Mouse (Mus musculus) midbrain, embryonic 16.5 days (tissue): ENCODE data around the gene Gse1. TPM values are rescaled to one million over a fixed set of nuclear protein-coding genes. Genes with fewer than 3 reads are reported as not detected.
A peak's percentile ranks its signal among the peaks of the same experiment; 100 is the strongest.

Experiments used
- ATAC-seq: fragments of 200-750 bp; cut with Nextera tagmentation; 2 replicates; pipeline ENCODE4 v1.8.0; 2017; ENCODE audit warnings: moderate TSS enrichment
- H3K27ac ChIP-seq: fragments of 300-500 bp; sonication (generic); 2 replicates; pipeline ENCODE4 v1.5.1; 2014; ENCODE audit warnings: mild to moderate bottlenecking, low read length, mixed read lengths
- H3K27me3 ChIP-seq: fragments of 300-500 bp; sonication (generic); 2 replicates; pipeline ENCODE4 v1.6.1; 2014; ENCODE audit warnings: low read depth, low read length, mixed read lengths; ENCODE audit not compliant: control insufficient read depth, insufficient read depth
- H3K36me3 ChIP-seq: fragments of 300-500 bp; sonication (generic); 2 replicates; pipeline ENCODE4 v1.6.1; 2014; ENCODE audit warnings: mild to moderate bottlenecking, low read length, moderate library complexity, mixed read lengths; ENCODE audit not compliant: control insufficient read depth, insufficient read depth
- H3K4me1 ChIP-seq: fragments of 300-500 bp; sonication (generic); 2 replicates; pipeline ENCODE4 v1.6.1; 2014; ENCODE audit warnings: mild to moderate bottlenecking, low read length, mixed read lengths; ENCODE audit not compliant: control insufficient read depth, insufficient read depth
- H3K4me2 ChIP-seq: fragments of 300-500 bp; sonication (generic); 2 replicates; pipeline ENCODE4 v1.6.1; 2014; ENCODE audit warnings: mild to moderate bottlenecking, low read length, mixed read lengths
- H3K4me3 ChIP-seq: fragments of 300-500 bp; sonication (generic); 2 replicates; pipeline ENCODE4 v1.5.1; 2014; ENCODE audit warnings: low read depth, mild to moderate bottlenecking, low read length, moderate library complexity, mixed read lengths
- H3K9ac ChIP-seq: fragments of 300-500 bp; sonication (generic); 2 replicates; pipeline ENCODE4 v1.6.1; 2014; ENCODE audit warnings: low read depth, low read length, mixed read lengths
- H3K9me3 ChIP-seq: fragments of 300-500 bp; sonication (generic); replicated peaks from 2 replicates; pipeline ENCODE4 v1.6.1; 2014; ENCODE audit warnings: mild to moderate bottlenecking, low read length, mixed read lengths; ENCODE audit not compliant: control insufficient read depth, poor library complexity, severe bottlenecking
- WGBS: fragments of 180-500 bp; shearing (Covaris S2); extraction: QIAGEN DNeasy Blood & Tissue Kit; methylation state at CpG from one replicate; pipeline ENCODE4 v1.1.7; 2014; 5-methylcytosine and 5-hydroxymethylcytosine counted together
- polyA plus RNA-seq: library from polyadenylated mRNA; unstranded; fragments of >200 nt; fragmentation: Nextera tagmentation; extraction: Ambion mirVana; gene quantifications from 2 replicates; pipeline ENCODE4 v1.2.1, GENCODE M21; 2015

The Gse1 gene
- polyA plus RNA-seq, 1 experiment from 2014 or later = 13.3 TPM

DNA sequence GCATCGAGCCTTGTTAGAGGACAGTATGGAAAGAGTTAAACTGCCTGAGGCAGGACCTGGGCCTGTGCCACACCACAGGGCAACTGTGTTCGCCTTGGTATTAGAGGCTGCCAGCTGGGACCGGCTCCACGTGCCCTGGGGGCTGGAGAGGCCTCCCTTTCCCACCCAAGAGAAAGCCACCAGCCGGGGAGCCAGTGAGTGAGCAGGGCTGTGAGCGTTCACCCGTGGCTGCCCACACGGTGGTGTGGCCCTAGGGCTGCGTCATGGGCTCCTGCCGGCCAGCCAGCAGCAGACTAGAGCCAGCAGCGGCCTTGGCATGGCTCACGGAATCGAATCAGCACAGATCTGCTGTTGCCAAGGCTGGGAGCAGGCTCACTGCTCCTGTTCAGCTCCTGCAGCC is 42.2 kb downstream of the Gse1 start:
- Histone ChIP-seq H3K9me3 (no peaks in the 10 kb centered on the region), H3K4me1 (peaks cover 14% of the 10 kb centered on the region)
- WGBS = 50% methylated on average over 13 of the region's 13 CpGs

GRCm38 (mm10) chr8:120273430-120273829 is 45.2 kb downstream of the Gse1 start:
- Histone ChIP-seq H3K36me3 (no peaks in the 10 kb centered on the region), H3K27me3 (no peaks in the 10 kb centered on the region), H3K4me3 (no peak overlapping the region), H3K4me2 (no peak overlapping the region), H3K27ac (no peak overlapping the region), H3K4me1 (peaks cover 21% of the 10 kb centered on the region), H3K9me3 (no peaks in the 10 kb centered on the region), H3K9ac (no peak overlapping the region)
- ATAC-seq = no peak
- WGBS = 84% methylated on average over 4 of the region's 4 CpGs

More for the DNA sequence above, 42.2 kb downstream of the Gse1 start:
- Histone ChIP-seq H3K27ac (no peak overlapping the region), H3K36me3 (no peaks in the 10 kb centered on the region), H3K4me2 (no peak overlapping the region), H3K9ac (no peak overlapping the region), H3K4me3 (no peak overlapping the region), H3K27me3 (no peaks in the 10 kb centered on the region)
- peak; percentile 26; the same call in 1 of the 2 replicates for ATAC-seq

- 1% methylated on average over 47 of the region's 49 CpGs for WGBS
Observed at GRCm38 (mm10) chr8:120276051-120276890, 48.0 kb downstream of the Gse1 start.

GRCm38 (mm10) chr8:120276891-120277426 is 48.7 kb downstream of the Gse1 start:
- H3K9ac ChIP-seq = peak overlapping the region; percentile 61
- H3K4me3 ChIP-seq = peak overlapping the region; percentile 29
- H3K27ac ChIP-seq = no peak overlapping the region
- H3K4me1 ChIP-seq = peaks cover 19% of the 10 kb centered on the region
- H3K36me3 ChIP-seq = no peaks in the 10 kb centered on the region
- no peaks in the 10 kb centered on the region for H3K9me3 ChIP-seq
- H3K4me2 ChIP-seq = peak overlapping the region; percentile 71
- no peaks in the 10 kb centered on the region for H3K27me3 ChIP-seq
- 12% methylated on average over 16 of the region's 16 CpGs for WGBS
- ATAC-seq = no peak

More at GRCm38 (mm10) chr8:120276051-120276890, 48.0 kb downstream of the Gse1 start:
- Histone ChIP-seq H3K4me3 (peak overlapping the region; percentile 29), H3K27ac (peak overlapping the region; percentile 44; the same call in 1 of the 2 replicates), H3K27me3 (no peaks in the 10 kb centered on the region), H3K36me3 (no peaks in the 10 kb centered on the region), H3K4me1 (peaks cover 15% of the 10 kb centered on the region), H3K4me2 (peak overlapping the region; percentile 71), H3K9ac (peak overlapping the region; percentile 61), H3K9me3 (no peaks in the 10 kb centered on the region)
- ATAC-seq = peak; percentile 19

GRCm38 (mm10) chr8:120278009-120278408 is 49.8 kb downstream of the Gse1 start:
- peaks cover 27% of the 10 kb centered on the region for H3K4me1 ChIP-seq

DNA sequence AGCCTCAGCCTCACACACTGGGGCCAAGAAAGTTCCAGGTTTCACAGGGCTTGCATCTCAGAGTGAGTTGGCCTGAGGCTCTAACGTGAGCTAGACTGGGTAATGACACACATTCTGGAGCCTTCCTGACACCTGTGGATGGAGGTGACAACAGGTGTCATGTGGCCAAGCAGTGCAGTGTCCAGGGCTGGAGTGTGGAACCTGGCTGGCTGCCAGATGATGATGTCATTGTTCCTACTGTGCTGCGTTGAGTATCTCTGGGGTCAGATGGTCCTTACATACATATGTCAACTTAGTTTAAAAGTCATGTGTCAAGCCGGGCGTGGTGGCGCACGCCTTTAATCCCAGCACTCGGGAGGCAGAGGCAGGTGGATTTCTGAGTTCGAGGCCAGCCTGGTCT is 51.2 kb downstream of the Gse1 start:
- Histone ChIP-seq H3K9me3 (no peaks in the 10 kb centered on the region), H3K9ac (no peak overlapping the region), H3K27me3 (no peaks in the 10 kb centered on the region), H3K4me2 (no peak overlapping the region), H3K4me1 (peaks cover 41% of the 10 kb centered on the region), H3K36me3 (no peaks in the 10 kb centered on the region), H3K4me3 (no peak overlapping the region), H3K27ac (no peak overlapping the region)
- WGBS = 87% methylated on average over 8 of the region's 8 CpGs
- ATAC-seq = no peak

More at GRCm38 (mm10) chr8:120278009-120278408, 49.8 kb downstream of the Gse1 start:
- Histone ChIP-seq H3K27me3 (no peaks in the 10 kb centered on the region), H3K36me3 (no peaks in the 10 kb centered on the region), H3K9ac (no peak overlapping the region), H3K9me3 (no peaks in the 10 kb centered on the region), H3K27ac (no peak overlapping the region), H3K4me3 (no peak overlapping the region), H3K4me2 (no peak overlapping the region)
- no peak for ATAC-seq
- WGBS = 77% methylated on average over 14 of the region's 14 CpGs

- WGBS = 16% methylated on average over 4 of the region's 4 CpGs
- no peaks in the 10 kb centered on the region for H3K36me3 ChIP-seq
- peaks cover 50% of the 10 kb centered on the region for H3K4me1 ChIP-seq
- H3K4me2 ChIP-seq = no peak overlapping the region
- no peaks in the 10 kb centered on the region for H3K9me3 ChIP-seq
- 0 out of 2 replicates have a peak overlapping the region, but pooled peaks have one; percentile 14 for H3K27ac ChIP-seq
- H3K9ac ChIP-seq = no peak overlapping the region
- no peak overlapping the region for H3K4me3 ChIP-seq
- H3K27me3 ChIP-seq = no peaks in the 10 kb centered on the region
- ATAC-seq = peak; percentile 63; the same call in 1 of the 2 replicates
Observed at GRCm38 (mm10) chr8:120281487-120281886, 53.2 kb downstream of the Gse1 start.

- no peaks in the 10 kb centered on the region for H3K27me3 ChIP-seq
- H3K4me2 ChIP-seq = no peak overlapping the region
- H3K27ac ChIP-seq = no peak overlapping the region
- H3K36me3 ChIP-seq = no peaks in the 10 kb centered on the region
- peak overlapping the region; percentile 43; the same call in 1 of the 2 replicates for H3K9ac ChIP-seq
- ATAC-seq = no peak
- no peak overlapping the region for H3K4me3 ChIP-seq
- 49% methylated on average over 5 of the region's 5 CpGs for WGBS
- peaks cover 44% of the 10 kb centered on the region for H3K4me1 ChIP-seq
- H3K9me3 ChIP-seq = no peaks in the 10 kb centered on the region
Observed at GRCm38 (mm10) chr8:120282465-120282864, 54.2 kb downstream of the Gse1 start.

DNA sequence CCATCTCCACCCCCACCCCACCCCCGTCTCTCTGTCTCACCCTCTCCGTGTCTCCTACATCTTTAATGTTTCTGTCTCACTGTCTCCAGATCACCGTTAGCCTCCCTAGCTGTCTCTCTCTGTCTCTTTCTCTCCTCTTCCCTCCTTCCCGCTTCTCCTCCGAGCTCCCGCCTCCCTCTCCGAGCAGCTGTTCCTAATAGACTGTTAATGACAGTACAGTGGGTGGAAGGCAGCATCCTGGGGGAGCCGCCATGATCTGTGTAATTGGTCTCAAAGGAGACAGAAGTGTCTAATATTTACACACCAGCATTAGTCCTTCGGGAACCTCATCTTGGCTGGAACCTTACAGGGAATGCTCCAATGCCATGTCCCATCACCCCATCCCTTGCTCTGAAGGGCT is 56.0 kb downstream of the Gse1 start:
- Histone ChIP-seq H3K9me3 (no peaks in the 10 kb centered on the region), H3K9ac (peak overlapping the region; percentile 40; the same call in 1 of the 2 replicates), H3K4me2 (no peak overlapping the region), H3K36me3 (no peaks in the 10 kb centered on the region), H3K27me3 (no peaks in the 10 kb centered on the region), H3K4me3 (no peak overlapping the region), H3K27ac (peak overlapping the region; percentile 41; the same call in 1 of the 2 replicates), H3K4me1 (peaks cover 54% of the 10 kb centered on the region)
- 26% methylated on average over 9 of the region's 9 CpGs for WGBS
- no peak for ATAC-seq
